Mouse (Mus musculus): ENCODE results near the gene Acap1. TPM values are rescaled to one million over a fixed set of nuclear protein-coding genes. Genes with fewer than 3 reads are reported as not detected.
"Not testable (repeated sequence)": the region's sequence is repeated elsewhere in the genome, so short reads cannot be mapped to it uniquely, and the experiment has no call there.

Acap1 gene
- polyA plus RNA-seq, 1 experiment from 2014 or later = 0.49 TPM

GRCm38 (mm10) chr11:69871822-69872221 lies 23.5 kb downstream of the Acap1 start:
- no peaks in the 10 kb centered on the region for H3K4me1 ChIP-seq (replicated peaks; ENCODE audit: control insufficient read depth, insufficient read depth, low read length)
- 89% methylated on average over 7 of the region's 7 CpGs for WGBS
- H3K27me3 ChIP-seq (replicated peaks; ENCODE audit: control insufficient read depth, insufficient read depth, low read length) = no peaks in the 10 kb centered on the region; the same call in 1 of the 2 replicates
- ATAC-seq = no peak
- H3K4me3 ChIP-seq (replicated peaks; ENCODE audit: low read length) = no peak overlapping the region
- no peaks in the 10 kb centered on the region for H3K36me3 ChIP-seq (ENCODE audit: control insufficient read depth, insufficient read depth)
- no peak overlapping the region for H3K4me2 ChIP-seq (ENCODE audit: low read length)
- H3K9ac ChIP-seq (replicated peaks; ENCODE audit: low read depth, low read length) = no peak overlapping the region
- no peak overlapping the region for H3K27ac ChIP-seq (ENCODE audit: low read length)
- no peaks in the 10 kb centered on the region for H3K9me3 ChIP-seq (ENCODE audit: control insufficient read depth, low read length)

DNA sequence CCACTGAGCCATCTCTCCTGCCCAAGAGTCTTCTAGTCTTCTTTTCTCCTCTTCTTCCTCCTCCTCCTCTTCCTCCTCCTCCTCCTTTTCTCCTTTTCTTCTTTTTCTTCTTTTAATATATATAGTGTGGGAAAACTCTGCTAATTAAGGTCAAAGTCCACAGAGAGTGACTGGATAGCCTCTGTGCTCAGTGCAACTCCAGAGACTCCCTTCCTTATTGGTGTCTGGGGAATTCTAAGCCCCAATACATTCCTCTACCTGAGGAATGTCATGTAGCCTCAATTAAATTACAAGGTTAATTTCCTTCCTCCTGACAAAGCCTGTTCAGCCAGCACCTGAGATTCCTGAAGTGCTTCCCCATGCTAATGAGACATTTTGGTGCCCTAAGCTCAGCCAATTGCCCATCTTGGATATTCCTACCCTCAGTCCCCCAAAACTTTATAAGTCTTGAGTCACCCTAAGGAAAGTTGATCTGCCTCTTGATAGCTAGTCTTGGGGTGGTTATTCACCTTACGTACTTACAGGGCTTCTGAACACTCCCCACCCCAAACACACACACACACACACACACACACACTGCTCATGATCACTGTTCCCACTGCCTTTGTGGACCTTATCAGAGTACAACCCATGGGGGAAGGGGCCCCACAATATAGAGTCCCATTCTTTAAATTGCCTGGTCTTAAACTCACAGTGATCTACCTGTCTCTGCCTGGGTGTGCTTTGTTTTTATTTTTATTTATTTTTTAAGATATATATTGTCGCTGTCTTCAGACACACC lies 24.9 kb downstream of the Acap1 start:
- no peaks in the 10 kb centered on the region; the same call in 1 of the 2 replicates for H3K27me3 ChIP-seq (replicated peaks; ENCODE audit: control insufficient read depth, insufficient read depth, low read length)
- no peak overlapping the region for H3K9ac ChIP-seq (replicated peaks; ENCODE audit: low read depth, low read length)
- no peak for ATAC-seq
- 98% methylated on average over 2 of the region's 2 CpGs for WGBS
- H3K4me3 ChIP-seq (replicated peaks; ENCODE audit: low read length) = no peak overlapping the region
- no peaks in the 10 kb centered on the region for H3K4me1 ChIP-seq (replicated peaks; ENCODE audit: control insufficient read depth, insufficient read depth, low read length)
- no peaks in the 10 kb centered on the region for H3K36me3 ChIP-seq (ENCODE audit: control insufficient read depth, insufficient read depth)
- no peaks in the 10 kb centered on the region for H3K9me3 ChIP-seq (ENCODE audit: control insufficient read depth, low read length)
- no peak overlapping the region for H3K27ac ChIP-seq (ENCODE audit: low read length)
- no peak overlapping the region for H3K4me2 ChIP-seq (ENCODE audit: low read length)

- H3K4me1 ChIP-seq (replicated peaks; ENCODE audit: control insufficient read depth, insufficient read depth, low read length) = no peaks in the 10 kb centered on the region
- H3K27me3 ChIP-seq (replicated peaks; ENCODE audit: control insufficient read depth, insufficient read depth, low read length) = no peaks in the 10 kb centered on the region; the same call in 1 of the 2 replicates
- WGBS = 70% methylated on average over 9 of the region's 9 CpGs
- no peak overlapping the region for H3K27ac ChIP-seq (ENCODE audit: low read length)
- no peak overlapping the region for H3K4me3 ChIP-seq (replicated peaks; ENCODE audit: low read length)
- ATAC-seq = no peak
- H3K9ac ChIP-seq (replicated peaks; ENCODE audit: low read depth, low read length) = no peak overlapping the region
- no peaks in the 10 kb centered on the region for H3K9me3 ChIP-seq (ENCODE audit: control insufficient read depth, low read length)
- H3K4me2 ChIP-seq (ENCODE audit: low read length) = no peak overlapping the region
- no peaks in the 10 kb centered on the region for H3K36me3 ChIP-seq (ENCODE audit: control insufficient read depth, insufficient read depth)
Observed at GRCm38 (mm10) chr11:69867335-69867734, 28.0 kb downstream of the Acap1 start.

DNA sequence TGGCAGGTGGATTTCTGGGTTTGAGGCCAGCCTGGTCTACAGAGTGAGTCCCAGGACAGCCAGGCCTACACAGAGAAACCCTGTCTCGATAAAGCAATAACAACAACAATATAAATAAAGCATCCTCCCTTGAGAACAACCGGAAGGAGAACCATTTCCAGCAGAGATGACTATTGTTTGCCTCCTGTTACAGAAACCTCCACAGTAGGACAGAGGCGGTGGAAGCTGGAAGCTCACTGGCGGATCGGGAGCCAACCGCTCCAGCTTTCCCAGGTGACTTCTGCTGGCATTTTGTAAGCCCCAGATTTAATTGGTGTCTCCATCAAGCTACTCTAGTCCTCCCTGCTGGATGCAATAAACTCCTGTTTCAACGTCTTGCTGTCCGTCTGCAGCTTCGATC lies 29.8 kb downstream of the Acap1 start:
- WGBS = 77% methylated on average over 9 of the region's 9 CpGs
- H3K9me3 ChIP-seq (ENCODE audit: control insufficient read depth, low read length) = no peaks in the 10 kb centered on the region

GRCm38 (mm10) chr11:69864138-69864860 lies 31.0 kb downstream of the Acap1 start:
- H3K9me3 ChIP-seq (ENCODE audit: control insufficient read depth, low read length) = no peaks in the 10 kb centered on the region
- no peaks in the 10 kb centered on the region for H3K4me1 ChIP-seq (replicated peaks; ENCODE audit: control insufficient read depth, insufficient read depth, low read length)
- no peaks in the 10 kb centered on the region for H3K36me3 ChIP-seq (ENCODE audit: control insufficient read depth, insufficient read depth)
- ATAC-seq = no peak
- H3K27me3 ChIP-seq (replicated peaks; ENCODE audit: control insufficient read depth, insufficient read depth, low read length) = no peaks in the 10 kb centered on the region; the same call in 1 of the 2 replicates
- no peak overlapping the region for H3K27ac ChIP-seq (ENCODE audit: low read length)
- no peak overlapping the region for H3K9ac ChIP-seq (replicated peaks; ENCODE audit: low read depth, low read length)
- no peak overlapping the region for H3K4me3 ChIP-seq (replicated peaks; ENCODE audit: low read length)
- 37% methylated on average over 8 of the region's 8 CpGs for WGBS
- H3K4me2 ChIP-seq (ENCODE audit: low read length) = no peak overlapping the region

More for the DNA sequence above, 29.8 kb downstream of the Acap1 start:
- Histone ChIP-seq H3K36me3 (ENCODE audit: control insufficient read depth, insufficient read depth) (no peaks in the 10 kb centered on the region), H3K4me2 (ENCODE audit: low read length) (no peak overlapping the region), H3K27ac (ENCODE audit: low read length) (no peak overlapping the region), H3K4me1 (replicated peaks; ENCODE audit: control insufficient read depth, insufficient read depth, low read length) (no peaks in the 10 kb centered on the region), H3K27me3 (replicated peaks; ENCODE audit: control insufficient read depth, insufficient read depth, low read length) (no peaks in the 10 kb centered on the region; the same call in 1 of the 2 replicates), H3K9ac (replicated peaks; ENCODE audit: low read depth, low read length) (no peak overlapping the region), H3K4me3 (replicated peaks; ENCODE audit: low read length) (no peak overlapping the region)
- ATAC-seq = no peak

- H3K4me1 ChIP-seq (replicated peaks; ENCODE audit: control insufficient read depth, insufficient read depth, low read length); H3K27me3 ChIP-seq (replicated peaks; ENCODE audit: control insufficient read depth, insufficient read depth, low read length); H3K9me3 ChIP-seq (ENCODE audit: control insufficient read depth, low read length); H3K36me3 ChIP-seq (ENCODE audit: control insufficient read depth, insufficient read depth); ATAC-seq; H3K9ac ChIP-seq (replicated peaks; ENCODE audit: low read depth, low read length); H3K27ac ChIP-seq (ENCODE audit: low read length); H3K4me2 ChIP-seq (ENCODE audit: low read length); H3K4me3 ChIP-seq (replicated peaks; ENCODE audit: low read length): not testable (repeated sequence)
- WGBS = 92% methylated on average over 3 of the region's 3 CpGs
Observed at GRCm38 (mm10) chr11:69863729-69864128, 31.6 kb downstream of the Acap1 start.

DNA sequence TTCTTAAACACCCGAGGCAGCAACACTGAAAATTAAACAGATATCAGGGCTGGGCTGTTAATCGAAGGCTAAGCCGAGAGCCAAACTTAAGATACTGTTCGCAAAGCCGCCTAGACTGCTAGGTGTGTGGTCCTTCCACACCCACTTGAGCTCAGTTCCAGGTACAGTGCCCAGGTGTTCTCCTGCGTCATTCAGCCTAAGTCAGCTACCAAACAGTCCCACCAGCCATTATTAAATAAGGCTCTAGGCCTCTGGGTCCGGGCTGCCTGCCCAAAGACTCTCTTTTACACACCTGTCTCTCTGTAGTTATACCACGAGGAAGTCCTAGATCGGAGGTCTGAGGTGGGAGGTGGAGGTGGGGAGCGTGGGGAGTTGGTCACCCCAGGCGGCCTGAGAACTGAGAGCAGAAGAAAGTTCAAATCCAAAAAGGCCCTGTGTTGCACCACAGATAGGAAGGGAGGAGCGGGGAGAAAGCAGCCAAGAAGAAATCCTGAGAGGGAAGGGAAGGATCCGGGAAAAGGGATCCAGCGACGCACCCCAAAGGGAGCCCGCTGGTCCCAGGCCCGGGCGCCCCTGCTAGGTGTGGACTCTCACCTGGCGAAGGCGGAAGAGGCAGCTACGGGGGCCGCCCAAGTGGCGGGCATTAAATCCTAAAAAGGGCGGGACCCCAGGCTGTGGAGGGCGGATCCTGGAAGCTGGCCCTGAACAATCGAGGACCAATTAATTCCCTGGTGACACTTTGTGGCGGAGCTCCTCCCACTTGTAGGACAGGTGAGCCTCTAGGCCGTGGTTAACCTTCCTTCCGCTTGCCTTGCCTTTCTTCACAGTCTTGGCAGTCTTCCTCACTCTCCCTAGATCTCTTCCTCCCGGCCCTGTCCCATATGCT lies 37.0 kb downstream of the Acap1 start, which contains the start of gene Tnk1:
Gene Tnk1, minus strand, starts transcription at position 618 of the 886 bp plus-strand sequence.
- no peaks in the 10 kb centered on the region for H3K4me1 ChIP-seq (replicated peaks; ENCODE audit: control insufficient read depth, insufficient read depth, low read length)
- H3K27ac ChIP-seq (ENCODE audit: low read length) = no peak within 1 kb of the TSS
- H3K27me3 ChIP-seq (replicated peaks; ENCODE audit: control insufficient read depth, insufficient read depth, low read length) = peaks cover 17% of the 10 kb centered on the region
- ATAC-seq = no peak
- no peak within 1 kb of the TSS for H3K9ac ChIP-seq (replicated peaks; ENCODE audit: low read depth, low read length)
- no peak within 1 kb of the TSS for H3K4me3 ChIP-seq (replicated peaks; ENCODE audit: low read length)
- no peaks in the 10 kb centered on the region for H3K36me3 ChIP-seq (ENCODE audit: control insufficient read depth, insufficient read depth)
- no peaks in the 10 kb centered on the region for H3K9me3 ChIP-seq (ENCODE audit: control insufficient read depth, low read length)
- no peak within 1 kb of the TSS for H3K4me2 ChIP-seq (ENCODE audit: low read length)
- 21% methylated on average over 30 of the region's 30 CpGs for WGBS

DNA sequence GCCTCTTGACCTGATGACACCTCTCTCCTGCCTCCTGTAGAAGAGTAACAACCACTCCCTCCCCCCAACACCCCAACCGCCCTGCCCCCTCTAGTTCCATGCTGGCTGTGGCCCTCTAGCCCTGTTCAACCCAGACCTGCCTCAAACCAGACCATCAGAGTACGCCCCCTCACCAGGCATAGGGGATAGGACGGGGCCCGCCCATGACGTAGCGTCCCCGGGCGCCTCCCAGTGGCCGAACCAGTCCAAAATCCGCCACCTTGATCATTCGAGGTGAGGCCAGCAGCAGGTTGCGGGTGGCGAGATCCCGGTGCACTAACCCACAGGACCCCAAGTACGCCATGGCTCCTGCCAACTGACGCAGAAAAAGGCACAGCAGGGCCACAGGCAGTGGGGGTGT lies 40.0 kb downstream of the Acap1 start:
- Histone ChIP-seq H3K9me3 (ENCODE audit: control insufficient read depth, low read length) (no peaks in the 10 kb centered on the region), H3K9ac (replicated peaks; ENCODE audit: low read depth, low read length) (no peak overlapping the region), H3K4me2 (ENCODE audit: low read length) (no peak overlapping the region), H3K4me3 (replicated peaks; ENCODE audit: low read length) (no peak overlapping the region), H3K4me1 (replicated peaks; ENCODE audit: control insufficient read depth, insufficient read depth, low read length) (no peaks in the 10 kb centered on the region), H3K27ac (ENCODE audit: low read length) (no peak overlapping the region), H3K27me3 (replicated peaks; ENCODE audit: control insufficient read depth, insufficient read depth, low read length) (peaks cover 17% of the 10 kb centered on the region), H3K36me3 (ENCODE audit: control insufficient read depth, insufficient read depth) (peaks cover 4% of the 10 kb centered on the region; the same call in 1 of the 2 replicates)
- WGBS = 13% methylated on average over 16 of the region's 16 CpGs
- peak; percentile 45; the same call in 1 of the 2 replicates for ATAC-seq

- Histone ChIP-seq H3K27me3 (replicated peaks; ENCODE audit: control insufficient read depth, insufficient read depth, low read length) (peaks cover 17% of the 10 kb centered on the region), H3K9me3 (ENCODE audit: control insufficient read depth, low read length) (no peaks in the 10 kb centered on the region), H3K4me2 (ENCODE audit: low read length) (no peak overlapping the region), H3K4me1 (replicated peaks; ENCODE audit: control insufficient read depth, insufficient read depth, low read length) (no peaks in the 10 kb centered on the region), H3K36me3 (ENCODE audit: control insufficient read depth, insufficient read depth) (peaks cover 9% of the 10 kb centered on the region; the same call in 1 of the 2 replicates), H3K9ac (replicated peaks; ENCODE audit: low read depth, low read length) (no peak overlapping the region), H3K4me3 (replicated peaks; ENCODE audit: low read length) (no peak overlapping the region), H3K27ac (ENCODE audit: low read length) (no peak overlapping the region)
- no peak for ATAC-seq
- 89% methylated on average over 10 of the region's 10 CpGs for WGBS
Observed at GRCm38 (mm10) chr11:69854680-69855079, 40.7 kb downstream of the Acap1 start.
